Mouse (Mus musculus) frontal cortex, adult 2 months (tissue): Measurements from ENCODE around the gene Nucb1. TPM values are rescaled to one million over a fixed set of nuclear protein-coding genes. Genes with fewer than 3 reads are reported as not detected.
"Not testable (repeated sequence)": the region's sequence is repeated elsewhere in the genome, so short reads cannot be mapped to it uniquely, and the experiment has no call there.

Source experiments
- DNase-seq, 2 experiments: peaks; one replicate each; pipeline ENCODE4 v3.0.0; 2022; ENCODE audit warnings: low spot score in 1 of 2; ENCODE audit errors: extremely low spot score in 1 of 2
- polyA plus RNA-seq: library from polyadenylated mRNA; depleted of rRNA; stranded (reverse); fragments of >200 nt; gene quantifications from 2 replicates; pipeline ENCODE4 v1.2.3, GENCODE M21; 2012

The Nucb1 gene
- polyA plus RNA-seq, 1 experiment, result 103 TPM

GRCm38 (mm10) chr7:45491264-45491663 lies 18.9 kb downstream of the Nucb1 start:
- DNase-seq, result no peak

DNA sequence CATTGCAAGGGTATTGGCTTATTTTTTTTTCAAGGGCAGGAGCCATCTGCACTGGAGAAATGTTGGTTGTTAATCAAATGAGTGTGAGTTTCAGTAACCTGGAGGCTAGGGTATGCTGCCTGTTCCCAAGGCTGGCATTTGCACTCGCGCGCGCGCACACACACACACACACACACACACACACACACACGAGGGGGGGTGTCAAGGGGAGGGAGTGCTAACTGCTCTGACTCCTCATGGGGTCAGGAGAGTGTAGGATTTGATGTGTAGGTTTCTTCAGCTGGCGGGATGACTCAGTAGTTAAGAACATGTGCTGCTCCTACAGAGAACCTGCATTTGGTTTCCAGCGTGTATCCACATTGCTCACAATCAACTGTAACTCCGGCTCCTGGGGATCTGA lies 19.4 kb downstream of the Nucb1 start:
- peak in 1 of 2 experiments; percentile 47 for DNase-seq

DNA sequence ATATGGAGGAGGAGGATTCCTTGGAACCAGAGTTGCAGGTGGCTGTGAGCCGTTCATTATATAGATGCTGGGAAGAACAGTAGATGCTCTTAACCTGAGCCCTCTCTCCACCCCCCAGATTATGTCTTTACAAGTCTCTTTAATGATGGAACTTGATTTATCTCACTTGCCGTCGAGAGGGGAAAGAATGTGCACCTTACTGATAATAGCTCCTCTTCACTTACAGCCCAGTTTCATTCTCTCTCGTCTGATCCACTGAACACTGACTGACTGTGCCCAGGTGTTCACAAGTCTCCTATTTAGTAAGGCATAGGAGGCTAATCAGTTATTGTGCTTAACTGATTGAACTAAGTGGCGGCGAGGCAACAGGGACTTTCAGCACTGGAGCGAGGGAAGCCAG lies 20.6 kb downstream of the Nucb1 start:
- no peak for DNase-seq

DNA sequence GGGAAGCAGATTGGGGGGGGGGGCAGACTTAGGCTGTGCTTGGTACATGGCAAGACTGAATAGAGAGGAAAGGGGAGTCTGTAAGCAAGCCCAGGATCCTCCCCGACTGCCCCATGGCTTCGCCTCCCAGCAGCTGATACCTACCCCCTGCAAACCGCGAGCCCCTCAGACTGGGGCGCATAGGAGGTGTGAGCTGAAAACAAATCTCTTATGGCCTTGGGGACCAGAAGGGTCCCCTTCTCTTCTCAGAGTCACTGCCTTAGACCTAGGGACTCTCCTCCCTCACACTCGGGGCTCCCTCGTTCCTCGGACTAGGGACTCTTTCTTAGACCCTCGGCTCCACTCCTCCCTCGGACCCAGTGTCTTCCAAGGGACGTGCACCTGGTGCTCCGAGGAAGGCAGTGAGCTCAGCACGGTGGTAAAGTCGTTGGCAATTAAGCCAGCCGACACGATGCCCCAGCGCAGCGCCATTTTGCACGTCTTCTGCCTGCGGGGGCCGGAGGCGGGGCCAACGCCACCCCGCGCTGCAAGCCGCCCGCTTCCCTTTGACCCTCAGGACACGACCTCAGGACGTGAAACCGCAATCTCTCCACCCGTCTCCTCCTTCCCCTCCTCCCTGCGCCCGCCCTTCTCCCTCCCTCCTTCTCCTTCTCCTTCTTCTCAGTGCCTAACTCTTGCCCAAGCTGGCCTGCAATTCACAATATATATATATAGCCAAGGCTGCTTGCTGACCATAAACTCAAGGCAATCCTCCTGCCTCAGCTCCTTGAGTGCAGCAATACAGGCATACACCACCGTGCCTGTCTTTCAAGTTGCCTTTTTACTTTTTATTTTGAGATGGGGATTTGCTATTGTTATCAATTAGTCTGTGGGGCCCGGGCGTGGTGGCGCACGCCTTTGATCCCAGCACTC lies 21.7 kb downstream of the Nucb1 start, which contains the start of gene Dhdh:
TSS of gene Dhdh (minus strand) at position 513 of the 912 bp plus-strand sequence.
- peak in 1 of 2 experiments; percentile 47 for DNase-seq

DNA sequence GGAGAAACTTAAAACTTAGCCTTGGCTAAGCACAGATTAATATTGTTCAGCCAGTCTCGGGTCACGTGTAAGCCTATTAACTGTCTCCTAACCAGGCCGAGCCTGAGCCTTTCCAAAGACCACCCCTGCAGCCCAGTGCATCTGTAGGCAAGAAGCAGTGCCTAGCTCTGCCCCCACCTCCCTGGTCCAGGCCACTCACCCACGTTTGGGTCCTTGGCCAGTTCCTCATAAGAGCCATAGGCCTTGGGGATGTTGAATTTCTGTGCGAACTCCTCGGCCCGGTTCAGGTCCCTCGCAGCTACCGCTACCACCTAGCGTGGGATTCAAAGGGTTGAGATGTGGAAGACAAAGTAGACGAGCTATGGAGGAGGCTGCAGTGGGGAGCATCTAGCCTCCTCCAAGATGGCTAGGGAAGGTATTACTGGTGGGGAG lies 22.3 kb downstream of the Nucb1 start:
- DNase-seq, result no peak

GRCm38 (mm10) chr7:45486761-45487415 lies 23.3 kb downstream of the Nucb1 start, which contains the start of gene Gm45808:
Gene Gm45808, minus strand, starts transcription at chr7:45486811.
- no peak for DNase-seq

- no peak for DNase-seq
Observed at GRCm38 (mm10) chr7:45486158-45486557, 24.0 kb downstream of the Nucb1 start.

DNA sequence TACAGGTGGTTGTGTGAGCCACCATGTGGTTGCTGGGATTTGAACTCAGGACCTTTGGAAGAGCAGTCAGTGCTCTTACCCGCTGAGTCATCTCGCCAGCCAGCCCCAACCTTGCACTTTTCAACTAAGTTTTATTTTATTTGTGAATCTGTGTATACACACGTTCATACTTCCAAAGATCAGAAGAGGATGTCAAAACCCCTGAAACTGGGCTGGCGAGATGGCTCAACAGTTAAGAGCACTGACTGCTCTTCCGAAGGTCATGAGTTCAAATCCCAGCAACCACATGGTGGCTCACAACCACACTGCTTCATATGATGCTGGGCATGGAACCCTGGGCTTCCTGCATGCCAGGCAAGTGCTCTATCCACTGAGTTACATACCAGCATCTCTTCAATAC lies 25.2 kb downstream of the Nucb1 start:
- DNase-seq, result not testable (repeated sequence)

DNA sequence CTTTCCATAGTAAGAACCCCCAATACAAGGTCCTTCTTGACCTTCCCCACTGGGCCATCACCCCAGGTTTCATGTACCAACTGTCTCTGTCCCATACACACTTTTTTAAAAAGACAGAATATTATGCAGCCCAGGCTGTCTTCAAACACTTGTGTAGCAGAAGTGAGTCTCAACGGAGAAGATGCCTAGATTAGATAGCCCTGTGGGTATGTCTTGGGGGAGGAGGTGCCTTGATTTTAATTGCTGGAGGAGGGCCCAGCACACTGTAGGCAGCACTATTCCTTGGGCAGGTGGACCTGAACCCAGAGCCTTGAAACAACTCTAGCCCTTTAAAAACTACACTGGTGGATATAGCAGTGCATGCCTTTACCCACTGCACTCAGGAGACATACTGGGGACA lies 28.0 kb downstream of the Nucb1 start:
- DNase-seq, result no peak

DNA sequence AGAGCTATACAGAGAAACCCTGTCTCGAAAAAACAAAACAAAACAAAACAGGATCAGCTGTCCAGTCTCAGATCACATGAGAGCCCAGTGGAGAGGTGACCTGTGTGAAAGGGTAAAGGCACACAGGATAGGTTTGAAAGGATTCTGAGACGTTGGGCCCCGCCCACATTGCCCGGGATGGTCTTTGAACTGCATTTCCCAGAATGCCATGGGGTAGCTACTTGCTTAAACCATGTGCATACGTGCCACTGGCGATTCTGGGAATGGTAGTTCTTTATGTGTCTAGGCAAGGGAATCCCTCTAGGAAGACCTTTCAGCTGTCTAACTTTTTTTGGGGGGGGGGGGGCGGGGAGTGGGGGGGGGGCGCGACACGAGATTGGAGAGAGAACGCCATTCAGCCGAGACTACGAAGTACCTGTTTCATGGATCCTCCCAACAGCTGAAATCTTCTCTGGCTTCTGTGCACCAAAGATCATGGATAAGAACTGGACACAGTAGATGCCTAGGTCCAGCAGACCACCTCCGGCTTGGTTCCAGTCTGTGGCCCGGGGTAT lies 28.8 kb downstream of the Nucb1 start, which contains the start of gene Tulp2:
TSS of gene Tulp2 (plus strand) at position 504 of the 554 bp plus-strand sequence.
- peak; percentile 59 to 77 for DNase-seq

GRCm38 (mm10) chr7:45480310-45480709 lies 29.9 kb downstream of the Nucb1 start:
- not testable (repeated sequence) for DNase-seq

DNA sequence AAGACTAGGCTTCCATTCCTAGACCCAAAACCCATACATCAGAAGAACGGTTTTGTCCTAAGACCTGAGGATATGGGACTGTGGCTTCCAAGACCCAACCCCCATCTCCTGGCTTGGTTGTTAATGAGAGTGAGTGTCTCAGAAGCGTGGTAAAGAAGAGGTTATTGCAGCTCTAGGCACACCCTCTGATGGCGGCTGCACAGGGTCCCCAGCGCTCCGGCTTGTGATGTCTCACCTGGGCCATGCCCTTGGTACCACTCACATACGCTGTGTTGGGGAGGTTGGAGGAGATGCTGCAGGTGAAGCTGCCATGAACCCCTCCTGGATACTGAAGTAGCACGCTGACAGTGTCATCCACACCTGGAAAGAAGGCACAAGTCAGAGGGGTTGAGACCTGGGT lies 31.4 kb downstream of the Nucb1 start:
- no peak for DNase-seq

GRCm38 (mm10) chr7:45477003-45477402 lies 33.2 kb downstream of the Nucb1 start:
- DNase-seq, result peak in 1 of 2 experiments; percentile 72

DNA sequence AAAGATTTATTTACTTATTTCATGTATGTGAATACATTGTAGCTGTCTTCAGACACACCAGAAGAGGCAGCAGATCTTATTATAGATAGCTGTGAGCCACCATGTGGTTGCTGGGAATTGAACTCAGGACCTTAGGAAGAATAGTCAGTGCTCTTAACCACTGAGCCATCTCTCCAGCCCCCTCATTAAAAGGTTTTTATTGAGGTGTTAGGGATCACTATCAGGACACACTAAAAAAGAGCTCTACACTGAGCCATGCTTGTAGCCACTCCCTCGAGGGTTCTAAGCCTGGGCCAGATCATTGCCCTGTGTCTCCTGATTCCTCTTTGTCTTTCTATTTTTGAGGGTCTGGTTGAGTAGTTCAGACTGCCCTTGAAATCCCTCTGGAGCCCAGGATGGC lies 33.8 kb downstream of the Nucb1 start:
- no peak for DNase-seq

- no peak for DNase-seq
Observed at GRCm38 (mm10) chr7:45475291-45475969, 34.8 kb downstream of the Nucb1 start.

GRCm38 (mm10) chr7:45470869-45471268 lies 39.3 kb downstream of the Nucb1 start:
- peak in 1 of 2 experiments; percentile 91 for DNase-seq

DNA sequence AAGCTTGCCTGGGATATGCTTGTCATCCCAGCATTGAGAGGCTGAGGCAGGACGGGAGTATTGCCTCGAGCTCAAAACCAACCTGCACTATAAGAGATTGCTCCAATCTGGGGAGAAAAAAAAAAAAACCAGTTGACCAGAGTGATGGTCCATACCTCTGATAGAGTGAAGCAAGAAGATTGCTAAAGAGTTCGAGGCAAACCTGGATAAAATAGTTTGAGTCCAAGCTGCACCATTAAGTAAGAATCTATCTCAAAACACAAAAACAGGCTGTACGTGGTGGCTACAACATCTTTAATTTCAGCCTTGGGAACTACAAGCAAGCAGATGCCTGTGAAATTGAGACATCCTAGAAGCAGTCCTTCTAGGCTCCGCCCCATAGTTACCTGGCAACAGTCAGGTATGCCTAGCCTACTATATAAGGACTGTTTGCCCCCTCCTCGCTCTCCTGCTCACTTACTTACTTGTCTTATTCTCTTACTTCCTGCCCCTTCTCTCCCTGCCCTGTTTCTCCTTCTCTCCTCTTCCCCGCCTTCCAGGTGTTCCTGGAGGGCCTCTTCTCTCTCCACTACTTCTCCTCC lies 43.0 kb downstream of the Nucb1 start:
- DNase-seq, result no peak

GRCm38 (mm10) chr7:45466283-45467089 lies 43.7 kb downstream of the Nucb1 start, which contains the start of gene Bax:
Gene Bax, minus strand, starts transcription at chr7:45466898.
- peak; percentile 92 to 98 for DNase-seq

GRCm38 (mm10) chr7:45465549-45465948 lies 44.7 kb downstream of the Nucb1 start:
- no peak for DNase-seq
